In genomic region chr3:32428361-32428760, GRCm38 (mm10) we compare ENCODE assay signal across 15 mouse cellular contexts. TPM values are rescaled to one million over a fixed set of nuclear protein-coding genes. Genes with fewer than 3 reads are reported as not detected.
A peak's percentile ranks its signal among the peaks of the same experiment; 100 is the strongest.
DNase-seq lines count a peak whose midpoint lies in the region; ATAC-seq and TF ChIP-seq lines count a peak whose summit lies in the region.
"Had no signal": no experiment of that assay in that cellular context is flagged by ENCODE, and none has a peak within 500 bp of the region (broad histone marks: within the 10 kb centered on the region; RNA-seq: fewer than 3 reads in every experiment).

No protein-coding gene starts in this region.

- TF ChIP-seq EP300 in heart, postnatal 0 days (IDR thresholded peaks at IDR 0.05; ENCODE audit: low read depth) = no peak

- peaks cover 11% of the 10 kb centered on the region for H3K36me3 ChIP-seq in heart, embryonic 12.5 days
- H3K36me3 ChIP-seq in kidney, adult 2 months (ENCODE audit: control insufficient read depth, insufficient read depth, low read length) = no peaks in the 10 kb centered on the region
- no peaks in the 10 kb centered on the region for H3K36me3 ChIP-seq in heart, postnatal 0 days (replicated peaks; ENCODE audit: control insufficient read depth, insufficient read depth, low read length)
- H3K36me3 ChIP-seq: embryonic facial prominence, embryonic 12.5 days; forebrain, embryonic 15.5 days; intestine, embryonic 15.5 days had no signal

- DNase-seq in heart, adult 11 months = peak; percentile 55
- no peak for DNase-seq in heart, postnatal 10 days
- no peak for DNase-seq in heart, postnatal 14 days
- DNase-seq in kidney, adult 2 months = no peak
- no peak for DNase-seq in kidney, postnatal 14 days
- DNase-seq in heart, postnatal 0 days (ENCODE audit: low spot score) = no peak
- no peak for DNase-seq in lung, postnatal 14 days
- DNase-seq: cerebellum, adult 11-12 months; kidney, adult 18-20 months had no signal

- H3K4me2 ChIP-seq in heart, embryonic 12.5 days = no peak overlapping the region
- H3K4me2 ChIP-seq in heart, postnatal 0 days (ENCODE audit: low read depth, low read length) = no peak overlapping the region
- H3K4me2 ChIP-seq: embryonic facial prominence, embryonic 12.5 days; forebrain, embryonic 15.5 days; hindbrain, embryonic 14.5 days; intestine, embryonic 15.5 days had no signal

- no peak for TF ChIP-seq CTCF in kidney, adult 2 months (conservative IDR thresholded peaks at IDR 0.05; ENCODE audit: insufficient read depth, insufficient read length, low read depth, low read length)
- no peak for TF ChIP-seq CTCF in heart, postnatal 0 days (IDR thresholded peaks at IDR 0.05; ENCODE audit: low read depth)

- peak overlapping the region; percentile 57; the same call in 1 of the 2 replicates for H3K27ac ChIP-seq in heart, embryonic 12.5 days (ENCODE audit: poor library complexity, severe bottlenecking)
- peak overlapping the region; percentile 50; the same call in 1 of the 2 replicates for H3K27ac ChIP-seq in kidney, adult 2 months (ENCODE audit: insufficient read depth, low read depth, low read length)
- peak overlapping the region; percentile 58 for H3K27ac ChIP-seq in heart, postnatal 0 days (ENCODE audit: low read depth)
- H3K27ac ChIP-seq: embryonic facial prominence, embryonic 12.5 days; forebrain, embryonic 15.5 days; hindbrain, embryonic 10.5 days; hindbrain, embryonic 14.5 days; intestine, embryonic 15.5 days had no signal

- WGBS in heart, embryonic 12.5 days = 85% methylated on average over 3 of the region's 3 CpGs
- 75% methylated on average over 3 of the region's 3 CpGs for WGBS in kidney, adult 2 months
- 86% methylated on average over 3 of the region's 3 CpGs for WGBS in heart, postnatal 0 days

- intact Hi-C loops in heart, postnatal 10 days (cut with DNase I) = no loop called here
- intact Hi-C loops in heart, postnatal 14 days (cut with DNase I) = no loop called here

- H3K9ac ChIP-seq in heart, embryonic 12.5 days = no peak overlapping the region
- no peak overlapping the region for H3K9ac ChIP-seq in heart, postnatal 0 days (replicated peaks; ENCODE audit: low read depth, low read length)
- H3K9ac ChIP-seq: embryonic facial prominence, embryonic 12.5 days; forebrain, embryonic 15.5 days; hindbrain, embryonic 14.5 days; intestine, embryonic 15.5 days had no signal

- H3K4me1 ChIP-seq in heart, embryonic 12.5 days (replicated peaks) = peaks cover 16% of the 10 kb centered on the region
- H3K4me1 ChIP-seq in kidney, adult 2 months (ENCODE audit: control insufficient read depth, insufficient read depth, low read length) = peaks cover 21% of the 10 kb centered on the region
- H3K4me1 ChIP-seq in heart, postnatal 0 days (ENCODE audit: control insufficient read depth, insufficient read depth) = peaks cover 32% of the 10 kb centered on the region
- H3K4me1 ChIP-seq: embryonic facial prominence, embryonic 12.5 days had no signal

- no peaks in the 10 kb centered on the region for H3K27me3 ChIP-seq in heart, embryonic 12.5 days (replicated peaks)
- H3K27me3 ChIP-seq in kidney, adult 2 months (replicated peaks; ENCODE audit: control insufficient read depth, insufficient read depth, low read length) = no peaks in the 10 kb centered on the region
- H3K27me3 ChIP-seq in heart, postnatal 0 days (ENCODE audit: control insufficient read depth, insufficient read depth, low read length) = no peaks in the 10 kb centered on the region
- H3K27me3 ChIP-seq: embryonic facial prominence, embryonic 12.5 days; forebrain, embryonic 15.5 days; intestine, embryonic 15.5 days had no signal

- no peaks in the 10 kb centered on the region for H3K9me3 ChIP-seq in heart, embryonic 12.5 days (replicated peaks)
- no peaks in the 10 kb centered on the region for H3K9me3 ChIP-seq in heart, postnatal 0 days (replicated peaks; ENCODE audit: control insufficient read depth, low read length)
- H3K9me3 ChIP-seq: embryonic facial prominence, embryonic 12.5 days; forebrain, embryonic 15.5 days; intestine, embryonic 15.5 days had no signal

- H3K4me3 ChIP-seq in heart, embryonic 12.5 days = no peak overlapping the region
- no peak overlapping the region for H3K4me3 ChIP-seq in kidney, adult 2 months (ENCODE audit: insufficient read depth, low read depth, low read length)
- no peak overlapping the region for H3K4me3 ChIP-seq in heart, postnatal 0 days (ENCODE audit: low read depth, low read length)
- H3K4me3 ChIP-seq: embryonic facial prominence, embryonic 12.5 days; forebrain, embryonic 15.5 days; hindbrain, embryonic 10.5 days; intestine, embryonic 15.5 days had no signal

- no peak for ATAC-seq in heart, embryonic 12.5 days (ENCODE audit: insufficient number of reproducible peaks, low FRiP score)
- ATAC-seq in heart, postnatal 0 days (ENCODE audit: insufficient read depth, low read depth) = no peak
- ATAC-seq: forebrain, embryonic 15.5 days had no signal

- no peak for TF ChIP-seq POLR2A in kidney, adult 2 months (IDR thresholded peaks at IDR 0.05; ENCODE audit: low read depth, low read length)

RNA-seq across cellular contexts. Expression of gene Pik3ca, which starts 30.9 kb away (rescaled TPM):
- total RNA-seq in heart, postnatal 10 days (2021) = 10 to 100 TPM; 48.6 to 57.2 TPM
- 8.7 and 10.2 TPM in 2 replicates for polyA plus RNA-seq in heart, embryonic 12.5 days (2016; fragmentation: Nextera tagmentation; extraction: Ambion mirVana)
- total RNA-seq in heart, postnatal 14 days (2021) = 10 to 100 TPM; 45.4 to 46.2 TPM
- polyA plus RNA-seq in kidney, adult 2 months (2012; rRNA removed) = 7.9 and 10.2 TPM in 2 replicates
- total RNA-seq in heart, postnatal 0 days (2014; rRNA removed; ENCODE audit: low replicate concordance) = 19.2 and 20.4 TPM in 2 replicates
- polyA plus RNA-seq in heart, postnatal 0 days (2015; fragmentation: Nextera tagmentation; extraction: Ambion mirVana) = 6.7 and 7.7 TPM in 2 replicates
